Mouse (Mus musculus) liver, adult 2 months (tissue): ENCODE data around the gene Myo1h.
A peak's percentile ranks its signal among the peaks of the same experiment; 100 is the strongest.

Experiments
- CTCF ChIP-seq: fragments of 200-500 bp; IDR thresholded peaks from 2 replicates; pipeline ENCODE4 v1.5.1; 2011; ENCODE audit warnings: low read depth, low read length, control low read depth
- POLR2A ChIP-seq: fragments of 200-500 bp; IDR thresholded peaks from 2 replicates; pipeline ENCODE4 v1.6.1; 2011; ENCODE audit warnings: low read length, control low read depth; ENCODE audit not compliant: insufficient read depth; ENCODE audit errors: extremely low read depth

- TF ChIP-seq CTCF = peak; percentile 30; the same call in 1 of the 2 replicates
- TF ChIP-seq POLR2A = no peak
Measured at GRCm38 (mm10) chr5:114351490-114351889, 62.5 kb downstream of the Myo1h start.
